Mouse (Mus musculus) neural tube, postnatal 0 days (tissue): ENCODE results near the gene Tmem221. TPM values are rescaled to one million over a fixed set of nuclear protein-coding genes. Genes with fewer than 3 reads are reported as not detected.

Experiments
- polyA plus RNA-seq: library from polyadenylated mRNA; unstranded; fragments of >200 nt; fragmentation: Nextera tagmentation; extraction: Ambion mirVana; gene quantifications from 2 replicates; pipeline ENCODE4 v1.2.1, GENCODE M21; 2015

Gene Tmem221
- polyA plus RNA-seq: 0.28 and 0.40 TPM in 2 replicates

GRCm38 (mm10) chr8:71558071-71558957 is at the start of gene Tmem221:
Tmem221 (minus strand) TSS chr8:71558871.

GRCm38 (mm10) chr8:71597451-71597850 is 38.8 kb upstream of the Tmem221 start, which contains the start of gene Fam129c:
Fam129c (plus strand) TSS chr8:71597648.

GRCm38 (mm10) chr8:71591471-71592373 is 33.1 kb upstream of the Tmem221 start, which contains the start of gene Pgls:
Pgls (plus strand) TSS chr8:71592176.

GRCm38 (mm10) chr8:71568387-71568937 is 9.8 kb upstream of the Tmem221 start, which contains the start of gene Slc27a1:
Slc27a1 (plus strand) TSS chr8:71568882.

GRCm38 (mm10) chr8:71566501-71566900 is 7.8 kb upstream of the Tmem221 start, which contains the start of gene Nxnl1:
Nxnl1 (minus strand) TSS chr8:71566601.

GRCm38 (mm10) chr8:71542632-71543343 is 15.9 kb downstream of the Tmem221 start, which contains the start of gene Mvb12a:
Mvb12a (plus strand) TSS chr8:71542922.

GRCm38 (mm10) chr8:71537028-71537867 is 21.4 kb downstream of the Tmem221 start, which contains the start of gene Bst2:
Bst2 (minus strand) TSS chr8:71537456.

GRCm38 (mm10) chr8:71525226-71526050 is 33.2 kb downstream of the Tmem221 start, which contains the start of gene Ccdc194:
Ccdc194 (minus strand) TSS chr8:71525711.

GRCm38 (mm10) chr8:71511644-71512043 is 47.0 kb downstream of the Tmem221 start, which contains the start of gene Plvap:
Plvap (minus strand) TSS chr8:71511752.

Other genes starting within 250 kb of the Tmem221 start
- 130 and 134 TPM in 2 replicates for gene Use1, start 192.0 kb downstream of the Tmem221 start, polyA plus RNA-seq
- 7.0 and 7.8 TPM in 2 replicates for gene Ocel1, start 187.6 kb downstream of the Tmem221 start, polyA plus RNA-seq
- gene Nr2f6, start 176.9 kb downstream of the Tmem221 start, polyA plus RNA-seq: 38.2 and 41.9 TPM in 2 replicates
- 4.2 and 5.3 TPM in 2 replicates for gene Ushbp1, start 163.1 kb downstream of the Tmem221 start, polyA plus RNA-seq
- 92.1 and 102 TPM in 2 replicates for gene Babam1, start 162.0 kb downstream of the Tmem221 start, polyA plus RNA-seq
- gene Ankle1, start 152.9 kb downstream of the Tmem221 start, polyA plus RNA-seq: 2.6 TPM in 2 replicates
- 185 and 196 TPM in 2 replicates for gene Abhd8, start 95.2 kb downstream of the Tmem221 start, polyA plus RNA-seq
- gene Mrpl34, start 93.9 kb downstream of the Tmem221 start, polyA plus RNA-seq: 148 and 173 TPM in 2 replicates
- 259 and 265 TPM in 2 replicates for gene Dda1, start 89.7 kb downstream of the Tmem221 start, polyA plus RNA-seq
- 8.4 and 10.0 TPM in 2 replicates for gene Ano8, start 72.9 kb downstream of the Tmem221 start, polyA plus RNA-seq
- gene Gtpbp3, start 70.8 kb downstream of the Tmem221 start, polyA plus RNA-seq: 18.4 and 18.7 TPM in 2 replicates
- gene Plvap, start 47.1 kb downstream of the Tmem221 start, polyA plus RNA-seq: 15.4 and 15.8 TPM in 2 replicates
- gene Ccdc194, start 33.2 kb downstream of the Tmem221 start, polyA plus RNA-seq: not detected in 2 replicates
- 24.3 and 26.4 TPM in 2 replicates for gene Bst2, start 21.4 kb downstream of the Tmem221 start, polyA plus RNA-seq
- gene Mvb12a, start 15.9 kb downstream of the Tmem221 start, polyA plus RNA-seq: 89.4 and 91.4 TPM in 2 replicates
- 0.05 and 0.17 TPM in 2 replicates for gene Nxnl1, start 7.7 kb upstream of the Tmem221 start, polyA plus RNA-seq
- gene Slc27a1, start 10.0 kb upstream of the Tmem221 start, polyA plus RNA-seq: 143 and 156 TPM in 2 replicates
- 262 and 266 TPM in 2 replicates for gene Pgls, start 33.3 kb upstream of the Tmem221 start, polyA plus RNA-seq
- gene Fam129c, start 38.8 kb upstream of the Tmem221 start, polyA plus RNA-seq: 6.7 and 7.2 TPM in 2 replicates
- 64.4 and 77.9 TPM in 2 replicates for gene Colgalt1, start 52.1 kb upstream of the Tmem221 start, polyA plus RNA-seq
- 15.7 and 19.2 TPM in 2 replicates for gene Unc13a, start 112.9 kb upstream of the Tmem221 start, polyA plus RNA-seq
- 7.6 and 8.0 TPM in 2 replicates for gene Jak3, start 117.4 kb upstream of the Tmem221 start, polyA plus RNA-seq
- 1.5 and 2.0 TPM in 2 replicates for gene Insl3, start 130.3 kb upstream of the Tmem221 start, polyA plus RNA-seq
- 0.47 and 0.90 TPM in 2 replicates for gene B3gnt3, start 142.9 kb upstream of the Tmem221 start, polyA plus RNA-seq
- 56.6 and 70.9 TPM in 2 replicates for gene Fcho1, start 166.8 kb upstream of the Tmem221 start, polyA plus RNA-seq